Mouse (Mus musculus) olfactory bulb, adult 2 months (tissue): ENCODE data around the gene Mob3b.

ENCODE experiments used
- CTCF ChIP-seq: fragments of 200-500 bp; IDR thresholded peaks from 2 replicates; pipeline ENCODE4 v1.5.1; 2012; ENCODE audit warnings: low read depth, mild to moderate bottlenecking, low read length, moderate library complexity; ENCODE audit not compliant: insufficient read depth
- POLR2A ChIP-seq: fragments of 200-500 bp; IDR thresholded peaks from 2 replicates; pipeline ENCODE4 v1.6.1; 2012; ENCODE audit warnings: mild to moderate bottlenecking, low read depth, low read length, moderate library complexity; ENCODE audit not compliant: insufficient read depth

DNA sequence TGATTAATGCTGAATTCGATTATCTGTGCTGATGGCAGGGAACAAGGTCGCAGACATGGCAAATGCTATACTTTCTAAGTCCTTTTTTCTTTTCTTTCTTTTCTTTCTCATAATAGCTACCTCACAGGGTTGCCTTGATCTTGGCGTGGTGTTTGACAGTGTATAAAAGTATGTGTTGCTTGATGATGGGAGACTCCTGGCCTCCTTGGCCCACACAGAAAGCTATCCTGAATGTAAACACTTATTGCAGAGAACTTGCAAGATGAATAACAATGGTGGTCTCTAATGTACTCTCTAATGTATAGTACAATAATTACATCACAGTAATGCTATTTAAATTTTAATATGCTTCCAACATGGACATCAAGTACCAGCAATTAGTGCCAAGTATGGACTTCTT, 96.9 kb downstream of the Mob3b start:
- no peak for TF ChIP-seq CTCF
- no peak for TF ChIP-seq POLR2A
